Mouse (Mus musculus): ENCODE data around the gene Alox15.

Alox15 gene

DNA sequence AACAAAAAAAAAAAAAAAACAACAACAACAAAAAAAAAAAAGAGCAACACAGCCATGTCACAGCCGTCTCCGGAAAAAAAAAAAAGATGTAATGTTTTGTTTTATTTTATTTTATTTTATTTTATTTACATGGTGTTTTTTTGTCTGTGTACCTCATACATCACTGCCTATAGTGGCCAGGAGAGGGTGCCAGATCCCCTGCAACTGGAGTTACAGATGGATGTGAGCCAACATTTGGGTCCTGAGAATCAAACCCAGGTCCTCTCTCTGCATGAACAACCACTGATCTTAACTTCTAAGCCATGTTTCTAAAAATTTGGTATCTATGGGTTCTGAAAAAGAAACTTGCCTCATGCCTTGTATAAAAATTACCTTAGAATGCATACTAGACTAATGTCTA lies 43.5 kb downstream of the Alox15 start:
- DNase-seq (ENCODE audit: low spot score): no peak

- DNase-seq (ENCODE audit: low spot score): no peak
Measured at GRCm38 (mm10) chr11:70306159-70306558, 45.7 kb downstream of the Alox15 start.

DNA sequence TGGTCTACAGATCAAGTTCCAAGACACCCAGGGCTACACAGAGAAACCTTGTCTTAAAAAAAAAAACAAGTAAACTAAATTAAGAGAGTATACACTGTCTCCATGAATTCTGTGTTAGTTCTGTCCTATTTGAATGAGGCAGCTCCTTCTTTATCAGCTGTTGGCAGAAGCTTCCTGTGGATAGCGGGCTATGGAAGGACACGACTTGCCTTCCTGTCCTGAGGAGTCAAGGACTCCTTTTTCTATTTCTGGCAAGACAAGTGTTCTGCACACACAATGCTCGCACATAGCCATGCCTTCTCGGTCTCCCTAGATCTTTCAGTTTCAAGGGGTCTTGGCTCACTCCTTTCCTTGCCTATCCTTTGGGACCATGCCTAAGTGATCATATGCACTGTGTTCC lies 49.5 kb downstream of the Alox15 start:
- DNase-seq (ENCODE audit: low spot score): no peak

GRCm38 (mm10) chr11:70297836-70298454 lies 53.9 kb downstream of the Alox15 start:
- no peak for DNase-seq (ENCODE audit: low spot score)

DNA sequence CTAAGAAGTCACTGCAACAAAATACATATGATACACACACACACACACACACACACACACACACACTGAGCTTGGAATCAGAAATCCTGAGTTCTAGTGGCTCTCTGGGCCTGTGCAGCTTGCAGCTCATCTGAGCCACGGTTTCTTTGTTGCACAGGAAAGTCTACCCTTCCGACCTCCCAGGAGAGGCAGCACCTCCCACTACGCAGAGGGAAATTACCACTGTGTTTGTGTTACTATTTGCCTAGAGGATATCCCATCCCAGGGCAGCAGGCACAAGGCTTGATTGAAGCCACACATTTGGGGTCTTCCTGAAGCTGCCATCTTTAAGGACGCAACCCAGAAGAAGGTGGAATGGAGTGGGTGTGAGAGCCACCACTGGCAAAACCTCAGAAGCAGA lies 54.4 kb downstream of the Alox15 start:
- DNase-seq (ENCODE audit: low spot score): no peak
